Mouse (Mus musculus) thymus, adult 2 months (tissue): ENCODE measurements around the gene Cyb5d1.

Experiments
- CTCF ChIP-seq: fragments of 200-500 bp; IDR thresholded peaks from 2 replicates; pipeline ENCODE4 v1.5.1; 2012; ENCODE audit warnings: mild to moderate bottlenecking, control low read depth, low read length, moderate library complexity, borderline replicate concordance; ENCODE audit not compliant: control insufficient read depth, poor library complexity, insufficient read depth; ENCODE audit errors: extremely low read depth
- POLR2A ChIP-seq: fragments of 200-500 bp; IDR thresholded peaks from 2 replicates; pipeline ENCODE4 v1.6.1; 2012; ENCODE audit warnings: mild to moderate bottlenecking, low read length, control low read depth, moderate library complexity; ENCODE audit not compliant: control insufficient read depth, poor library complexity, insufficient read depth; ENCODE audit errors: extremely low read depth

- no peak for TF ChIP-seq CTCF
- TF ChIP-seq POLR2A, result no peak
These were observed 22.0 kb downstream of the Cyb5d1 start for GRCm38 (mm10) chr11:69373223-69373965.
